Mouse (Mus musculus) hindbrain, embryonic 12.5 days (tissue): ENCODE measurements around the gene Ppie. TPM values are rescaled to one million over a fixed set of nuclear protein-coding genes. Genes with fewer than 3 reads are reported as not detected.

ENCODE experiments used
- ATAC-seq: fragments of 200-750 bp; cut with Nextera tagmentation; 2 replicates; pipeline ENCODE4 v1.8.0; 2017; ENCODE audit warnings: moderate TSS enrichment; ENCODE audit not compliant: low FRiP score
- H3K27ac ChIP-seq: fragments of 300-500 bp; sonication (generic); 2 replicates; pipeline ENCODE4 v1.5.1; 2016; ENCODE audit warnings: mild to moderate bottlenecking
- H3K27me3 ChIP-seq: fragments of 300-500 bp; sonication (generic); 2 replicates; pipeline ENCODE4 v1.6.1; 2016; ENCODE audit warnings: mild to moderate bottlenecking
- H3K36me3 ChIP-seq: fragments of 300-500 bp; sonication (generic); 2 replicates; pipeline ENCODE4 v1.6.1; 2016; ENCODE audit warnings: mild to moderate bottlenecking
- H3K4me1 ChIP-seq: fragments of 300-500 bp; sonication (generic); 2 replicates; pipeline ENCODE4 v1.6.1; 2016
- H3K4me2 ChIP-seq: fragments of 300-500 bp; sonication (generic); replicated peaks from 2 replicates; pipeline ENCODE4 v1.6.1; 2016; ENCODE audit warnings: mild to moderate bottlenecking
- H3K4me3 ChIP-seq: fragments of 300-500 bp; sonication (generic); 2 replicates; pipeline ENCODE4 v1.5.1; 2016; ENCODE audit warnings: mild to moderate bottlenecking
- H3K9ac ChIP-seq: fragments of 300-500 bp; sonication (generic); 2 replicates; pipeline ENCODE4 v1.6.1; 2016; ENCODE audit warnings: mild to moderate bottlenecking, moderate library complexity
- H3K9me3 ChIP-seq: fragments of 300-500 bp; sonication (generic); replicated peaks from 2 replicates; pipeline ENCODE4 v1.6.1; 2016; ENCODE audit warnings: mild to moderate bottlenecking
- WGBS: fragments of 180-500 bp; shearing (Covaris S2); methylation state at CpG from one replicate; pipeline ENCODE4 v1.1.7; 2016; 5-methylcytosine and 5-hydroxymethylcytosine counted together
- polyA plus RNA-seq: library from polyadenylated mRNA; unstranded; fragments of >200 nt; fragmentation: Nextera tagmentation; extraction: Ambion mirVana; gene quantifications from 2 replicates; pipeline ENCODE4 v1.2.1, GENCODE M21; 2016

Ppie gene
- polyA plus RNA-seq, 1 experiment from 2014 or later, result 80.3 TPM

- no peaks in the 10 kb centered on the region for H3K27me3 ChIP-seq
- no peak overlapping the region for H3K27ac ChIP-seq
- H3K9me3 ChIP-seq, result no peaks in the 10 kb centered on the region
- ATAC-seq, result no peak
- no peaks in the 10 kb centered on the region for H3K4me1 ChIP-seq
- H3K36me3 ChIP-seq, result no peaks in the 10 kb centered on the region
- 67% methylated on average over 13 of the region's 13 CpGs for WGBS
- no peak overlapping the region for H3K4me3 ChIP-seq
- no peak overlapping the region for H3K4me2 ChIP-seq
- no peak overlapping the region for H3K9ac ChIP-seq
Observed at GRCm38 (mm10) chr4:123083323-123083902, 56.3 kb downstream of the Ppie start.

DNA sequence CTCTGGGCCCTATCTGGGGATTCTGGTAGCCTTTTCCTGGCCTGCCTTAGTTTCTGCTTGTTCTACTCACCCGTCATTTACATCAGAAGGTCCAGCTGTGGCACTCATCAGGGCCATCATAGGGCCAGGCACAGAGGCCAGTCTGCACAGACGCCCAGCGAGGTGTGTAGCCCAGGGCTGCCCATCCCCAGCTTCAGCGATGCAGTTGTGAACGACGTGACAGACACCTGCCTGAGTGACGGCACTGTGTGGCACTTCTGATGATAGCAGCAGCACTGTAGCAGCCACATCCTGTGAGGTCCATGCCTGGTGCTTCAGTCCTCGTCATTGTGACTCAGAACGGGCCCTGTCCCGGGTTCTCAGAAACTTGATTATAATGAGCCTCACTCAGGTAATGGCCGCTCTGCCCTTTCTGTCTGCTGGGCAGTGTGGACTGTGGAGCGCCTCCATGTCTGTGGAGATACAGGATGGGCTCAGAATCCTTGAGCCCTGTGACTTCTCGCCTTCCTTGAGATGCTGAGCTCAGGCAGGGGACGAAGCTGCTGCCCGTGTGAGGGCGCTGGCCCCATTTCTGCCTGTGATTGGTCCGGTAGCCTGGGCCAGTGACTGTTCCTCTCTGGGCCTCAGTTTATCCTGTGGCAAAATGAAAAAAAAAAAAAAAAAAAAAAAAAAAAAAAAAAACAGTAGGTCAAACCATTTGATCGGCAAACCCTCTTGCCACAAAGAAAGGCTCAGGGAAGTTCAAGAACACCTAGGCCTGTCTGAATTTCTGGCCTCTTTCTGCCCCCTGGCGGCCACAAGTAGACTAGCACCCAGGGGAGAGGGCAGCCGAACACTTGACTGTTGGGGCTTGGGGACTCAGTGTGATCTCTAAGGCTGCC is 57.2 kb downstream of the Ppie start:
- Histone ChIP-seq H3K27ac (no peak overlapping the region), H3K27me3 (no peaks in the 10 kb centered on the region), H3K36me3 (no peaks in the 10 kb centered on the region), H3K4me3 (no peak overlapping the region), H3K9ac (no peak overlapping the region), H3K9me3 (no peaks in the 10 kb centered on the region), H3K4me1 (no peaks in the 10 kb centered on the region), H3K4me2 (no peak overlapping the region)
- ATAC-seq, result peak; percentile 75
- 73% methylated on average over 20 of the region's 20 CpGs for WGBS

GRCm38 (mm10) chr4:123080791-123081190 is 59.0 kb downstream of the Ppie start:
- no peaks in the 10 kb centered on the region for H3K9me3 ChIP-seq
- no peak overlapping the region for H3K9ac ChIP-seq
- no peaks in the 10 kb centered on the region for H3K36me3 ChIP-seq
- 36% methylated on average over 13 of the region's 13 CpGs for WGBS
- H3K4me1 ChIP-seq, result no peaks in the 10 kb centered on the region
- H3K4me2 ChIP-seq, result no peak overlapping the region
- ATAC-seq, result 0 out of 2 replicates have a peak, but pooled peaks have one; percentile 20
- no peaks in the 10 kb centered on the region for H3K27me3 ChIP-seq
- H3K27ac ChIP-seq, result no peak overlapping the region
- H3K4me3 ChIP-seq, result no peak overlapping the region

- H3K27ac ChIP-seq, result no peak overlapping the region
Observed at GRCm38 (mm10) chr4:123078231-123078630, 61.5 kb downstream of the Ppie start.

More at GRCm38 (mm10) chr4:123078231-123078630, 61.5 kb downstream of the Ppie start:
- Histone ChIP-seq H3K4me3 (no peak overlapping the region), H3K9ac (no peak overlapping the region), H3K4me1 (no peaks in the 10 kb centered on the region), H3K36me3 (no peaks in the 10 kb centered on the region), H3K4me2 (no peak overlapping the region), H3K9me3 (no peaks in the 10 kb centered on the region), H3K27me3 (no peaks in the 10 kb centered on the region)
- 83% methylated on average over 4 of the region's 4 CpGs for WGBS
- ATAC-seq, result no peak

Other genes starting within 250 kb of the Ppie start
- gene Mfsd2a, start 178.8 kb downstream of the Ppie start, polyA plus RNA-seq, result 28.5 and 28.7 TPM in 2 replicates
- 103 and 105 TPM in 2 replicates for gene Mycl, start 144.3 kb downstream of the Ppie start, polyA plus RNA-seq
- gene Trit1, start 123.4 kb downstream of the Ppie start, polyA plus RNA-seq, result 23.3 and 26.7 TPM in 2 replicates
- 0.33 and 0.44 TPM in 2 replicates for gene Bmp8b, start 34.8 kb downstream of the Ppie start, polyA plus RNA-seq
- gene Oxct2b, start 23.7 kb downstream of the Ppie start, polyA plus RNA-seq, result 0.48 TPM in 1 of 2 replicates, not detected in the other
- gene Hpcal4, start 43.3 kb upstream of the Ppie start, polyA plus RNA-seq, result 2.7 and 3.7 TPM in 2 replicates
- gene Nt5c1a, start 61.6 kb upstream of the Ppie start, polyA plus RNA-seq, result not detected in 2 replicates
- 8.6 and 10.1 TPM in 2 replicates for gene Heyl, start 93.6 kb upstream of the Ppie start, polyA plus RNA-seq
- 36.1 and 36.4 TPM in 2 replicates for gene Pabpc4, start 122.4 kb upstream of the Ppie start, polyA plus RNA-seq
- not detected in 2 replicates for gene Oxct2a, start 183.7 kb upstream of the Ppie start, polyA plus RNA-seq
- 0.36 TPM in 1 of 2 replicates, not detected in the other for gene Bmp8a, start 203.3 kb upstream of the Ppie start, polyA plus RNA-seq